Mouse (Mus musculus) Muller cell, postnatal 12 days (primary cell): ENCODE data around the gene Smap2.
A peak's percentile ranks its signal among the peaks of the same experiment; 100 is the strongest.

Source experiments
- DNase-seq: peaks from one replicate; pipeline ENCODE4 v3.0.0-alpha.2; 2015; ENCODE audit errors: inconsistent ontology term

Smap2 gene

GRCm38 (mm10) chr4:120975428-120975734 is 41.7 kb downstream of the Smap2 start:
- DNase-seq = no peak

- no peak for DNase-seq
Measured at GRCm38 (mm10) chr4:120974711-120975427, 42.2 kb downstream of the Smap2 start.

- no peak for DNase-seq
Measured at GRCm38 (mm10) chr4:120971842-120972241, 45.2 kb downstream of the Smap2 start.

GRCm38 (mm10) chr4:120969382-120970146 is 47.5 kb downstream of the Smap2 start:
- DNase-seq = peak; percentile 26

GRCm38 (mm10) chr4:120968486-120968885 is 48.6 kb downstream of the Smap2 start:
- no peak for DNase-seq

GRCm38 (mm10) chr4:120955586-120955985 is 61.5 kb downstream of the Smap2 start:
- no peak for DNase-seq

- no peak for DNase-seq
Measured at GRCm38 (mm10) chr4:120953667-120954066, 63.4 kb downstream of the Smap2 start.

- DNase-seq = no peak
Measured at GRCm38 (mm10) chr4:120953038-120953437, 64.0 kb downstream of the Smap2 start.

GRCm38 (mm10) chr4:120952163-120952562 is 64.9 kb downstream of the Smap2 start:
- DNase-seq = no peak

GRCm38 (mm10) chr4:120951428-120951973 is 65.5 kb downstream of the Smap2 start, which contains the start of gene Zfp69:
Gene Zfp69 (minus strand): TSS chr4:120951699.
- peak; percentile 95 for DNase-seq

- no peak for DNase-seq
Measured at GRCm38 (mm10) chr4:120950763-120951427, 66.2 kb downstream of the Smap2 start.

GRCm38 (mm10) chr4:120948938-120949337 is 68.1 kb downstream of the Smap2 start:
- DNase-seq = no peak

GRCm38 (mm10) chr4:120935006-120935405 is 82.0 kb downstream of the Smap2 start:
- DNase-seq = no peak

- no peak for DNase-seq
Measured at GRCm38 (mm10) chr4:120930736-120931135, 86.3 kb downstream of the Smap2 start.

GRCm38 (mm10) chr4:120928686-120929085 is 88.4 kb downstream of the Smap2 start:
- peak; percentile 12 for DNase-seq

GRCm38 (mm10) chr4:120925386-120925785 is 91.7 kb downstream of the Smap2 start:
- DNase-seq = peak; percentile 59

- DNase-seq = peak; percentile 98
Measured at GRCm38 (mm10) chr4:120924554-120925299, 92.3 kb downstream of the Smap2 start, which contains the start of gene Exo5. Gene Exo5 (minus strand): TSS chr4:120925017.

GRCm38 (mm10) chr4:120921461-120921860 is 95.6 kb downstream of the Smap2 start:
- DNase-seq = no peak
